In the genomic region with DNA sequence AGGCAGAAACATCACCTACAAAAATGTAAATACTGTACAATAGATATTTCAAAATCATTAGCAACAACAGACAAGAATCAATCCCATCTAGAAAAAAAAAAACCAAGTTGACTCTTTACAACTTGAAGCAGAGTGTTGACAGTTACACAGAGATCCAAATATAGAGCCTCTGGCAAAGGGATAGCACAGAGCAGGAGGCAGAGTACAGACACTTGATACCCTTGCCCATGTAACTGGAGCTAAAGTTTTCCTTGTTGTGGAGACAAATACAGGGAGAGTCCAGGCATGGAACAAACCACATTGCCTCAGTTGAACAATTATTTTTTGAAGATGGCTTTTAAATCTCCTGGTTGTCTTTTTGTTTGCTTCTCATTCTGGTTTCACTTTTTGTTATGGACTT, we compare ENCODE assay signal across 21 mouse cellular contexts. TPM values are rescaled to one million over a fixed set of nuclear protein-coding genes. Genes with fewer than 3 reads are reported as not detected.
DNase-seq lines count a peak whose midpoint lies in the region; ATAC-seq and TF ChIP-seq lines count a peak whose summit lies in the region.
"Had no signal": no experiment of that assay in that cellular context is flagged by ENCODE, and none has a peak within 500 bp of the region (broad histone marks: within the 10 kb centered on the region; RNA-seq: fewer than 3 reads in every experiment).

No protein-coding gene starts in this region.

- no peak overlapping the region for H3K9ac ChIP-seq in heart, embryonic 15.5 days
- H3K9ac ChIP-seq in kidney, embryonic 15.5 days = no peak overlapping the region
- H3K9ac ChIP-seq: forebrain, embryonic 13.5 days; hindbrain, embryonic 12.5 days; hindbrain, embryonic 15.5 days had no signal

- H3K9me3 ChIP-seq in heart, embryonic 15.5 days (replicated peaks) = no peaks in the 10 kb centered on the region
- no peaks in the 10 kb centered on the region for H3K9me3 ChIP-seq in heart, embryonic 10.5 days
- H3K9me3 ChIP-seq in kidney, embryonic 15.5 days (replicated peaks) = no peaks in the 10 kb centered on the region
- H3K9me3 ChIP-seq: forebrain, embryonic 10.5 days; forebrain, embryonic 13.5 days; hindbrain, embryonic 12.5 days; hindbrain, embryonic 15.5 days had no signal

- TF ChIP-seq POLR2A in kidney, adult 2 months (IDR thresholded peaks at IDR 0.05; ENCODE audit: low read depth, low read length) = no peak

- no peak for TF ChIP-seq CTCF in kidney, adult 2 months (conservative IDR thresholded peaks at IDR 0.05; ENCODE audit: insufficient read depth, insufficient read length, low read depth, low read length)

- H3K4me1 ChIP-seq in heart, embryonic 15.5 days (replicated peaks) = no peaks in the 10 kb centered on the region; the same call in 1 of the 2 replicates
- H3K4me1 ChIP-seq in heart, embryonic 10.5 days = peaks cover 10% of the 10 kb centered on the region; the same call in 1 of the 2 replicates
- H3K4me1 ChIP-seq in kidney, embryonic 15.5 days = peaks cover 3% of the 10 kb centered on the region; the same call in 1 of the 2 replicates
- no peaks in the 10 kb centered on the region for H3K4me1 ChIP-seq in kidney, adult 2 months (ENCODE audit: control insufficient read depth, insufficient read depth, low read length)
- H3K4me1 ChIP-seq: forebrain, embryonic 10.5 days; forebrain, embryonic 13.5 days; hindbrain, embryonic 12.5 days; hindbrain, embryonic 15.5 days had no signal

- H3K4me2 ChIP-seq in heart, embryonic 15.5 days = no peak overlapping the region
- H3K4me2 ChIP-seq in kidney, embryonic 15.5 days = no peak overlapping the region
- H3K4me2 ChIP-seq: forebrain, embryonic 13.5 days; hindbrain, embryonic 12.5 days; hindbrain, embryonic 15.5 days had no signal

- H3K27me3 ChIP-seq in heart, embryonic 15.5 days = no peaks in the 10 kb centered on the region
- no peaks in the 10 kb centered on the region for H3K27me3 ChIP-seq in heart, embryonic 10.5 days (ENCODE audit: insufficient read depth, poor library complexity, severe bottlenecking)
- H3K27me3 ChIP-seq in kidney, embryonic 15.5 days = no peaks in the 10 kb centered on the region
- no peaks in the 10 kb centered on the region for H3K27me3 ChIP-seq in kidney, adult 2 months (replicated peaks; ENCODE audit: control insufficient read depth, insufficient read depth, low read length)
- H3K27me3 ChIP-seq: forebrain, embryonic 13.5 days; hindbrain, embryonic 12.5 days; hindbrain, embryonic 15.5 days had no signal

- intact Hi-C loops in heart, postnatal 25 days (cut with DNase I) = no loop called here

- peak; percentile 55 for DNase-seq in heart, adult 11 months
- DNase-seq in heart, postnatal 25 days (ENCODE audit: low spot score) = no peak
- DNase-seq in heart, embryonic 10.5 days (ENCODE audit: low spot score) = no peak
- DNase-seq in kidney, adult 2 months = no peak
- no peak for DNase-seq in adrenal gland, postnatal 4 days (ENCODE audit: low spot score in 2 of 2)
- DNase-seq: adrenal gland, adult 8-10 months; adrenal gland, postnatal 25 days; cerebellum, adult 18-20 months; cerebellum, adult 9-10 months; cerebellum, postnatal 14 days; gastrocnemius, postnatal 36 days; kidney, adult 8-10 months had no signal

- ATAC-seq in heart, embryonic 15.5 days (replicated peaks; ENCODE audit: insufficient number of reproducible peaks, insufficient read depth, low FRiP score, low read depth) = peak; percentile 74; the same call in 1 of the 2 replicates
- ATAC-seq in kidney, embryonic 15.5 days (replicated peaks; ENCODE audit: low FRiP score) = 0 out of 2 replicates have a peak, but pooled peaks have one; percentile 64
- ATAC-seq: CD4-positive, CD25-positive, alpha-beta regulatory T cell, adult 4 months; forebrain, embryonic 13.5 days; forebrain, embryonic 16.5 days; intestine, postnatal 0 days had no signal

- no peaks in the 10 kb centered on the region for H3K36me3 ChIP-seq in heart, embryonic 15.5 days
- H3K36me3 ChIP-seq in heart, embryonic 10.5 days = no peaks in the 10 kb centered on the region
- no peaks in the 10 kb centered on the region for H3K36me3 ChIP-seq in kidney, embryonic 15.5 days
- H3K36me3 ChIP-seq in kidney, adult 2 months (ENCODE audit: control insufficient read depth, insufficient read depth, low read length) = no peaks in the 10 kb centered on the region
- H3K36me3 ChIP-seq: forebrain, embryonic 10.5 days; hindbrain, embryonic 12.5 days; hindbrain, embryonic 15.5 days had no signal

- H3K27ac ChIP-seq in heart, embryonic 15.5 days = peak overlapping the region; percentile 64; the same call in 1 of the 2 replicates
- H3K27ac ChIP-seq in heart, embryonic 10.5 days = no peak overlapping the region; the same call in 1 of the 2 replicates
- no peak overlapping the region for H3K27ac ChIP-seq in kidney, embryonic 15.5 days
- no peak overlapping the region for H3K27ac ChIP-seq in kidney, adult 2 months (ENCODE audit: insufficient read depth, low read depth, low read length)
- H3K27ac ChIP-seq: forebrain, embryonic 10.5 days; forebrain, embryonic 13.5 days; hindbrain, embryonic 12.5 days; hindbrain, embryonic 15.5 days had no signal

- no peak overlapping the region for H3K4me3 ChIP-seq in heart, embryonic 15.5 days
- no peak overlapping the region for H3K4me3 ChIP-seq in heart, embryonic 10.5 days
- no peak overlapping the region for H3K4me3 ChIP-seq in kidney, embryonic 15.5 days (replicated peaks)
- H3K4me3 ChIP-seq in kidney, adult 2 months (ENCODE audit: insufficient read depth, low read depth, low read length) = no peak overlapping the region
- H3K4me3 ChIP-seq: forebrain, embryonic 10.5 days; forebrain, embryonic 13.5 days; hindbrain, embryonic 12.5 days; hindbrain, embryonic 15.5 days had no signal

RNA-seq across cellular contexts. Expression of a gene that starts 15.4 kb away (rescaled TPM):
- 100 to 1,000 TPM; 808 to 915 TPM for total RNA-seq in heart, postnatal 25 days (2021)
- 180 and 220 TPM in 2 replicates for polyA plus RNA-seq in heart, embryonic 15.5 days (2015; fragmentation: Nextera tagmentation; extraction: Ambion mirVana)
- polyA plus RNA-seq in heart, embryonic 10.5 days (2016; fragmentation: Nextera tagmentation; extraction: Ambion mirVana) = 162 and 264 TPM in 2 replicates
- 45.8 and 46.6 TPM in 2 replicates for polyA plus RNA-seq in kidney, embryonic 15.5 days (2015; fragmentation: Nextera tagmentation; extraction: Ambion mirVana)
- polyA plus RNA-seq in kidney, adult 2 months (2012; rRNA removed) = 62.6 and 64.5 TPM in 2 replicates
- 10 to 100 TPM; 53.5 to 57.7 TPM for total RNA-seq in adrenal gland, postnatal 4 days (2021)
